Mouse (Mus musculus) bone marrow, adult 2 months (tissue): ENCODE data around the gene Psap.

Experiments
- CTCF ChIP-seq: fragments of 200-500 bp; IDR thresholded peaks from 2 replicates; pipeline ENCODE4 v1.5.1; 2011; ENCODE audit warnings: low read length, control low read depth; ENCODE audit not compliant: control insufficient read depth, insufficient read depth
- POLR2A ChIP-seq: fragments of 200-500 bp; IDR thresholded peaks from 2 replicates; pipeline ENCODE4 v1.6.1; 2011; ENCODE audit warnings: low read depth, mild to moderate bottlenecking, control low read depth, low read length, borderline replicate concordance; ENCODE audit not compliant: control insufficient read depth

- TF ChIP-seq CTCF (no peak), POLR2A (no peak)
Observed at GRCm38 (mm10) chr10:60240416-60240815, 37.0 kb upstream of the Psap start.
